Comparison of ENCODE assay signal across 9 mouse cellular contexts in genomic region chr1:82283901-82284301, GRCm38 (mm10). TPM values are rescaled to one million over a fixed set of nuclear protein-coding genes. Genes with fewer than 3 reads are reported as not detected.
DNase-seq lines count a peak whose midpoint lies in the region; ATAC-seq and TF ChIP-seq lines count a peak whose summit lies in the region.
"Had no signal": no experiment of that assay in that cellular context is flagged by ENCODE, and none has a peak within 500 bp of the region (broad histone marks: within the 10 kb centered on the region; RNA-seq: fewer than 3 reads in every experiment).

No protein-coding gene starts in this region.

- TF ChIP-seq CTCF in intestine, postnatal 0 days (IDR thresholded peaks at IDR 0.05; ENCODE audit: low read depth) = no peak

- intact Hi-C loops in heart, postnatal 25 days (cut with DNase I) = loop anchor here (10.0 kb wide), 1 partner anchor 189 kb away; no protein-coding TSS in a partner anchor

- peak overlapping the region; percentile 96 for H3K27ac ChIP-seq in forebrain, embryonic 14.5 days (ENCODE audit: low read depth, low read length)
- peak overlapping the region; percentile 70 for H3K27ac ChIP-seq in intestine, postnatal 0 days (ENCODE audit: low read depth, low read length)
- peak overlapping the region; percentile 96 for H3K27ac ChIP-seq in midbrain, embryonic 10.5 days (replicated peaks)

- no peaks in the 10 kb centered on the region for H3K27me3 ChIP-seq in forebrain, embryonic 14.5 days (replicated peaks; ENCODE audit: control insufficient read depth, insufficient read depth, low read length)
- no peaks in the 10 kb centered on the region; the same call in 1 of the 2 replicates for H3K27me3 ChIP-seq in intestine, postnatal 0 days (replicated peaks; ENCODE audit: control insufficient read depth, insufficient read depth, low read length)
- H3K27me3 ChIP-seq in midbrain, embryonic 10.5 days (ENCODE audit: low read depth, poor library complexity, severe bottlenecking) = peaks cover 16% of the 10 kb centered on the region
- H3K27me3 ChIP-seq: Patski had no signal

- peak overlapping the region; percentile 74 for H3K4me3 ChIP-seq in forebrain, embryonic 14.5 days (ENCODE audit: low read depth, low read length)
- peak overlapping the region; percentile 49 for H3K4me3 ChIP-seq in intestine, postnatal 0 days (ENCODE audit: low read depth, low read length)
- H3K4me3 ChIP-seq in midbrain, embryonic 10.5 days = peak overlapping the region; percentile 81

- H3K4me1 ChIP-seq in forebrain, embryonic 14.5 days (ENCODE audit: control insufficient read depth, insufficient read depth, low read length) = peaks cover 25% of the 10 kb centered on the region
- H3K4me1 ChIP-seq in intestine, postnatal 0 days (replicated peaks; ENCODE audit: control insufficient read depth, insufficient read depth, low read length) = 0 out of 2 replicates have a peak, but pooled peaks cover 10% of the 10 kb centered on the region
- peaks cover 66% of the 10 kb centered on the region for H3K4me1 ChIP-seq in midbrain, embryonic 10.5 days

- WGBS in forebrain, embryonic 14.5 days = 0% methylated on average over 1 of the region's 1 CpGs
- 31% methylated on average over 1 of the region's 1 CpGs for WGBS in intestine, postnatal 0 days
- WGBS in midbrain, embryonic 10.5 days = 8% methylated on average over 1 of the region's 1 CpGs

- DNase-seq in heart, adult 18-20 months = peak; percentile 27 to 70
- no peak for DNase-seq in heart, postnatal 25 days (ENCODE audit: low spot score)
- peak; percentile 79 for DNase-seq in adipocyte (ENCODE audit: low spot score)
- DNase-seq in forebrain, embryonic 14.5 days (ENCODE audit: low spot score) = peak; percentile 67
- DNase-seq in midbrain, embryonic 10.5 days (ENCODE audit: low spot score) = peak; percentile 44
- DNase-seq in natural killer cell, adult 2 months (ENCODE audit: low spot score in 2 of 2) = no peak

- no peaks in the 10 kb centered on the region for H3K9me3 ChIP-seq in forebrain, embryonic 14.5 days (replicated peaks; ENCODE audit: control insufficient read depth, low read length)
- no peaks in the 10 kb centered on the region for H3K9me3 ChIP-seq in intestine, postnatal 0 days (ENCODE audit: control insufficient read depth)
- peaks cover 15% of the 10 kb centered on the region for H3K9me3 ChIP-seq in midbrain, embryonic 10.5 days (replicated peaks)

- peaks cover 11% of the 10 kb centered on the region; the same call in 1 of the 2 replicates for H3K36me3 ChIP-seq in forebrain, embryonic 14.5 days (ENCODE audit: control insufficient read depth, insufficient read depth, low read length)
- H3K36me3 ChIP-seq in intestine, postnatal 0 days (ENCODE audit: control insufficient read depth, insufficient read depth) = no peaks in the 10 kb centered on the region
- peaks cover 25% of the 10 kb centered on the region for H3K36me3 ChIP-seq in midbrain, embryonic 10.5 days

- peak overlapping the region; percentile 88 for H3K4me2 ChIP-seq in forebrain, embryonic 14.5 days (ENCODE audit: low read length)
- H3K4me2 ChIP-seq in intestine, postnatal 0 days (replicated peaks; ENCODE audit: low read depth) = peak overlapping the region; percentile 80

- ATAC-seq in forebrain, embryonic 14.5 days = peak; percentile 16; the same call in 1 of the 2 replicates
- no peak for ATAC-seq in intestine, postnatal 0 days
- no peak for ATAC-seq in activated CD4-positive, CD25-positive, alpha-beta regulatory T cell, adult 4 months
- ATAC-seq: Patski had no signal

- H3K9ac ChIP-seq in forebrain, embryonic 14.5 days (ENCODE audit: low read length) = peak overlapping the region; percentile 82
- H3K9ac ChIP-seq in intestine, postnatal 0 days (ENCODE audit: low read depth, low read length) = peak overlapping the region; percentile 52; the same call in 1 of the 2 replicates

RNA-seq across cellular contexts. Expression of gene Irs1, which starts 7.3 kb away (rescaled TPM):
- 10 to 100 TPM; 29.1 to 43.5 TPM for total RNA-seq in heart, adult 18-20 months (2021)
- 10 to 100 TPM; 44.3 to 49.7 TPM for total RNA-seq in heart, postnatal 25 days (2021)
- polyA plus RNA-seq in forebrain, embryonic 14.5 days (2014; fragmentation: Nextera tagmentation; extraction: Ambion mirVana) = 6.3 and 7.7 TPM in 2 replicates
- polyA plus RNA-seq in intestine, postnatal 0 days (2015; fragmentation: Nextera tagmentation; extraction: Ambion mirVana) = 0.70 and 0.95 TPM in 2 replicates
- 7.3 and 8.4 TPM in 2 replicates for polyA plus RNA-seq in midbrain, embryonic 10.5 days (2016; fragmentation: Nextera tagmentation; extraction: Ambion mirVana)
- polyA plus RNA-seq in activated CD4-positive, CD25-positive, alpha-beta regulatory T cell, adult 4 months (2017; shearing (Covaris generic)) = not detected

RNA-seq across cellular contexts. Expression of gene Rhbdd1, which starts 32.4 kb away (rescaled TPM):
- total RNA-seq in heart, adult 18-20 months (2021) = 10 to 100 TPM in 1 of 2 experiments, 1 to 10 TPM in 1; 9.0 to 11.9 TPM
- total RNA-seq in heart, postnatal 25 days (2021) = 10 to 100 TPM; 10.2 TPM
- 4.0 and 4.2 TPM in 2 replicates for polyA plus RNA-seq in forebrain, embryonic 14.5 days (2014; fragmentation: Nextera tagmentation; extraction: Ambion mirVana)
- polyA plus RNA-seq in intestine, postnatal 0 days (2015; fragmentation: Nextera tagmentation; extraction: Ambion mirVana) = 7.4 and 7.5 TPM in 2 replicates
- polyA plus RNA-seq in midbrain, embryonic 10.5 days (2016; fragmentation: Nextera tagmentation; extraction: Ambion mirVana) = 8.8 and 9.9 TPM in 2 replicates
- 10 to 100 TPM; 13.5 to 18.1 TPM for polyA plus RNA-seq in activated CD4-positive, CD25-positive, alpha-beta regulatory T cell, adult 4 months (2017; shearing (Covaris generic))

RNA-seq across cellular contexts. Expression of gene Gm9747, which starts 51.0 kb away (rescaled TPM):
- not detected for total RNA-seq in heart, adult 18-20 months (2021)
- not detected for total RNA-seq in heart, postnatal 25 days (2021)
- 27.9 and 28.5 TPM in 2 replicates for polyA plus RNA-seq in forebrain, embryonic 14.5 days (2014; fragmentation: Nextera tagmentation; extraction: Ambion mirVana)
- 3.6 and 3.8 TPM in 2 replicates for polyA plus RNA-seq in intestine, postnatal 0 days (2015; fragmentation: Nextera tagmentation; extraction: Ambion mirVana)
- 21.8 and 22.8 TPM in 2 replicates for polyA plus RNA-seq in midbrain, embryonic 10.5 days (2016; fragmentation: Nextera tagmentation; extraction: Ambion mirVana)
- polyA plus RNA-seq in activated CD4-positive, CD25-positive, alpha-beta regulatory T cell, adult 4 months (2017; shearing (Covaris generic)) = under 1 TPM in 1 of 2 experiments, not detected in 1; 0.16 TPM

Comparison
In these comparisons a context has a peak if more than half of its experiments do, and no peak if none do; other contexts are left out.
1. DNase-seq: peak in heart, adult 18-20 months (2 of 2), adipocyte (single experiment), forebrain, embryonic 14.5 days (single experiment) and midbrain, embryonic 10.5 days (single experiment); none in heart, postnatal 25 days (single experiment) and natural killer cell, adult 2 months (0 of 2).
2. Peak in every context shown above with its lines, with median percentiles within 50 percentile points of each other: H3K27ac ChIP-seq and H3K4me3 ChIP-seq.